Mouse (Mus musculus): Measurements from ENCODE around the gene Stil. TPM values are rescaled to one million over a fixed set of nuclear protein-coding genes. Genes with fewer than 3 reads are reported as not detected.

Stil gene
- polyA plus RNA-seq, 1 experiment from 2014 or later = 2.6 TPM

DNA sequence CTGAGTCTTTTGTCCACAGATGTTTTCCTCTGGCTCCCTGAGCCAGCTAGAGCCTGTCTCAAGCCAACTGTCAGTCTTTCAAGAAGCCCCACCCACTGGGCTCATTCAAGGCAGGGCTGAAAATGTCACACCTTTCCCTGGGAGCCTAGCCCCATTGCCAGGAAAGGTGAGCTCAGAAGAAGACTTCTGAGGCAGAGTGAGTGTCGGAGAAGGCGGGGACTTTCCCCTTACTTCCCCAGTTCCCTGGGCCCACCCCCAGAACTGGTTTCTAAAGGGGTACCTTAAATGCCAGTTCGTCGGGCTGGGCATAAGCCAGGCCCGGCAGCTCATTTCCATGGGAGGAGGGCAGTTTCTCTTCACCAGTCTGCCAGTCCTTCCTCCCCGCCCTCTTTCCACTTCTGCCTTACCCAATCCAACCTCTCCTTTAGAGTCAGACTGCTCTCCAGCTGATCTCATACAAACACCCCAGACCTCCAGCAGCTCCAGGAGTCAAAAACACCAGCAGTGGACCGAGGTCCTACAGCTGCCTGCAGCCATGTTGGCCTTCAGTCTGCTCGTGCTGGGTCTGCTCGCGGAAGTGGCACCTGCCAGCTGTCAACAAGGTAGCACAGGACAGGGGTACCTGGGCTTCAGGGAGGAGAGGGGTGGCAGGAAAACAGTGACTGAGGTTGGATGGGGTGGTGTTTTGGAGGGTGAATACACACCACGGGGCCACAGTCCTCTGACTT lies 88.8 kb downstream of the Stil start, which contains the start of gene Pdzk1ip1:
Gene Pdzk1ip1, plus strand, starts transcription at position 98 of the 728 bp plus-strand sequence.
- 33% methylated on average over 11 of the region's 11 CpGs for WGBS
- Histone ChIP-seq H3K27ac (no peak within 1 kb of the TSS), H3K9me3 (no peaks in the 10 kb centered on the region), H3K4me1 (no peaks in the 10 kb centered on the region), H3K4me2 (no peak within 1 kb of the TSS), H3K36me3 (replicated peaks) (no peaks in the 10 kb centered on the region), H3K4me3 (no peak within 1 kb of the TSS), H3K27me3 (replicated peaks) (peaks cover 3% of the 10 kb centered on the region), H3K9ac (no peak within 1 kb of the TSS)
- ATAC-seq (replicated peaks) = no peak

DNA sequence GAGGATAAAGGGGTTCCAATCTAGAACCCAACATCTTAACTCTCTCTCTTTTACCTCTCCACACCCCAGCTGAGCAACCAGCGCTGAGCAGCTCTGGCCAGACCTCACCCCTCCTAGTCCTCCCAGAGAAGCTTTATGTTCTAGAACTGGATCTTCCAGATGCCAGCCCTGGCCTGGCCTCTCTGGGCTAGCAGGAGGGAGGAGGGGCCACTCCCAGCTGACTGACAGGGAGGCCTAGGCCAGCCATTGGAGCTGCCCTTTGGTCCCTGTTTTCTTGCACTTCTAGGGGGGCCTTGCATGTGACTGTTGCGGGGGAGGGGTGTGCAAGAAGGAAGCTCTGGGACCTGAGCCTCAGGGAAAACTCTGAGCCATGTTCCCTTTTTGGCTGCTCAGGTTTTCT lies 90.6 kb downstream of the Stil start:
- no peak overlapping the region for H3K9ac ChIP-seq
- H3K4me3 ChIP-seq = no peak overlapping the region
- H3K9me3 ChIP-seq = no peaks in the 10 kb centered on the region
- H3K4me1 ChIP-seq = peaks cover 2% of the 10 kb centered on the region
- WGBS = 66% methylated on average over 2 of the region's 2 CpGs
- H3K36me3 ChIP-seq (replicated peaks) = no peaks in the 10 kb centered on the region
- peaks cover 8% of the 10 kb centered on the region for H3K27me3 ChIP-seq (replicated peaks)
- no peak overlapping the region for H3K4me2 ChIP-seq
- H3K27ac ChIP-seq = no peak overlapping the region
- ATAC-seq (replicated peaks) = no peak

DNA sequence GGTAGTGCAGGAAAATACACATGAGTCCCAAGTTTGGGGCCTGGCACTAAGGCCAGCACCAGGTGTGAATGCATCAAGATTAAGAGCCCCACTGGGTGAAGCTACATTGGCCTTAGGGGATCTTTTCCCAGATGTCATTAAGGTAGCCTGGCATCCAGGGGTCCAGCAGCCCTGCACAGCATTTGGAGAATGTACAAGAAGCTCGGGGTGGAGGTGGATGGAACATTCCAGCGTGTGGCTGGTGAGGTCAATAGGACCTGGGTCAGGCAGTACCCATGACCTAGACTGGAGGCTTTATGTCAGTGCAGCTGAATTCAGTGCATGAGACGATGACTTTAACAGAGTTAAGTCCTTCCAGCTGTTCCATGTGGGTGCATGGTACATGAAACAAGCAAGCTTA lies 91.8 kb downstream of the Stil start:
- WGBS = 84% methylated on average over 3 of the region's 3 CpGs
- Histone ChIP-seq H3K4me3 (no peak overlapping the region), H3K27me3 (replicated peaks) (peaks cover 12% of the 10 kb centered on the region), H3K36me3 (replicated peaks) (no peaks in the 10 kb centered on the region), H3K9ac (no peak overlapping the region), H3K4me2 (no peak overlapping the region), H3K9me3 (no peaks in the 10 kb centered on the region), H3K27ac (no peak overlapping the region), H3K4me1 (peaks cover 13% of the 10 kb centered on the region)
- no peak for ATAC-seq (replicated peaks)

Other genes starting within 250 kb of the Stil start
- gene Gm12830, start 178.4 kb upstream of the Stil start, polyA plus RNA-seq (2015; fragmentation: Nextera tagmentation; extraction: Ambion mirVana) = not detected in 2 replicates
- gene Foxd2, start 91.3 kb upstream of the Stil start, polyA plus RNA-seq (2015; fragmentation: Nextera tagmentation; extraction: Ambion mirVana) = 0.46 and 0.88 TPM in 2 replicates
- gene Foxe3, start 74.1 kb upstream of the Stil start, polyA plus RNA-seq (2015; fragmentation: Nextera tagmentation; extraction: Ambion mirVana) = 0.27 and 0.34 TPM in 2 replicates
- 166 and 187 TPM in 2 replicates for gene Cmpk1, start 12.9 kb upstream of the Stil start, polyA plus RNA-seq (2015; fragmentation: Nextera tagmentation; extraction: Ambion mirVana)
- gene Tal1, start 56.3 kb downstream of the Stil start, polyA plus RNA-seq (2015; fragmentation: Nextera tagmentation; extraction: Ambion mirVana) = 7.9 and 8.5 TPM in 2 replicates
- gene Pdzk1ip1, start 88.5 kb downstream of the Stil start, polyA plus RNA-seq (2015; fragmentation: Nextera tagmentation; extraction: Ambion mirVana) = 3.0 and 3.8 TPM in 2 replicates
- 10.7 and 11.0 TPM in 2 replicates for gene Cyp4x1, start 134.1 kb downstream of the Stil start, polyA plus RNA-seq (2015; fragmentation: Nextera tagmentation; extraction: Ambion mirVana)
- gene Cyp4a29, start 241.9 kb downstream of the Stil start, polyA plus RNA-seq (2015; fragmentation: Nextera tagmentation; extraction: Ambion mirVana) = not detected in 2 replicates

Measured in midbrain, embryonic 15.5 days (tissue).